ENCODE assay signal across 9 mouse cellular contexts in the genomic region with DNA sequence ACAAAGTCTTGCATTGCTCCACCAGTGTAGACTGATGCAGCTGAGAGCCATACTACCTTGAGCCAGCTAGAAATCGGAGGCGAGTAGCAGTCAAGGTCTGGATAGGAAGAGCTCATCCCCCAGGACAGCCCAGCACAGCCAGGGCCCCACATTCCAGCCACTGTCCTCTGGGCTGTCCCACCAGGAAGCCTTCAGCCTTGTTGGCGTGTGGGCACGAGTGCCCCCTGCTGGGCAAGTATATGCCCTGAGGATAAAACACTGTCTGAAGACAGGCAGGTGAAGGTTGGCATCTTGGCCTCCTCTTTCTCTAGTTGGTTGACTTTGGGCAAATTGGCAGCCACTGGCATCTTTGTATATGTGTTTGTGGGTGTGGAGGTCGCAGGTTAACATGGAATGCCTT. TPM values are rescaled to one million over a fixed set of nuclear protein-coding genes. Genes with fewer than 3 reads are reported as not detected.
DNase-seq lines count a peak whose midpoint lies in the region; ATAC-seq and TF ChIP-seq lines count a peak whose summit lies in the region.
"Had no signal": no experiment of that assay in that cellular context is flagged by ENCODE, and none has a peak within 500 bp of the region (broad histone marks: within the 10 kb centered on the region; RNA-seq: fewer than 3 reads in every experiment).

No protein-coding gene starts in this region.

- no peak for TF ChIP-seq POLR2A in ES-Bruce4 (IDR thresholded peaks at IDR 0.05; ENCODE audit: insufficient read depth, low read length)
- TF ChIP-seq POLR2A in embryonic fibroblast, embryonic 13.5 days (IDR thresholded peaks at IDR 0.05; ENCODE audit: low read depth, low read length), result no peak

- 19% methylated on average over 5 of the region's 5 CpGs for WGBS in lung, embryonic 16.5 days

- H3K4me1 ChIP-seq in ES-Bruce4 (ENCODE audit: control insufficient read depth, insufficient read depth, low read length), result no peaks in the 10 kb centered on the region
- no peaks in the 10 kb centered on the region for H3K4me1 ChIP-seq in embryonic fibroblast, embryonic 13.5 days (ENCODE audit: control insufficient read depth, insufficient read depth, low read length)
- H3K4me1 ChIP-seq in lung, embryonic 16.5 days (replicated peaks; ENCODE audit: control insufficient read depth, insufficient read depth, low read length), result peaks cover 31% of the 10 kb centered on the region

- TF ChIP-seq CTCF in ES-Bruce4 (IDR thresholded peaks at IDR 0.05; ENCODE audit: low read depth, low read length), result peak; percentile 81
- peak; percentile 83 for TF ChIP-seq CTCF in embryonic fibroblast, embryonic 13.5 days (IDR thresholded peaks at IDR 0.05; ENCODE audit: borderline replicate concordance, insufficient read depth, low read length)

- H3K36me3 ChIP-seq in ES-Bruce4 (ENCODE audit: control insufficient read depth, insufficient read depth, low read length, poor library complexity, severe bottlenecking), result no peaks in the 10 kb centered on the region
- no peaks in the 10 kb centered on the region for H3K36me3 ChIP-seq in lung, embryonic 16.5 days (ENCODE audit: control insufficient read depth, insufficient read depth, low read length)
- H3K36me3 ChIP-seq: hindbrain, embryonic 15.5 days had no signal

- H3K9ac ChIP-seq in ES-Bruce4 (ENCODE audit: low read depth, poor library complexity, severe bottlenecking), result no peak overlapping the region
- H3K9ac ChIP-seq in lung, embryonic 16.5 days (ENCODE audit: low read length), result no peak overlapping the region
- H3K9ac ChIP-seq: hindbrain, embryonic 15.5 days had no signal

- H3K9me3 ChIP-seq in ES-Bruce4 (replicated peaks; ENCODE audit: control insufficient read depth, insufficient read depth, low read length, poor library complexity, severe bottlenecking), result no peaks in the 10 kb centered on the region
- no peaks in the 10 kb centered on the region for H3K9me3 ChIP-seq in lung, embryonic 16.5 days (ENCODE audit: control insufficient read depth, low read length)
- H3K9me3 ChIP-seq: hindbrain, embryonic 15.5 days had no signal

- no peak for TF ChIP-seq EP300 in ES-Bruce4 (IDR thresholded peaks at IDR 0.05; ENCODE audit: insufficient read depth, low read depth, low read length)

- H3K4me3 ChIP-seq in ES-Bruce4 (ENCODE audit: low read depth, low read length), result no peak overlapping the region
- no peak overlapping the region for H3K4me3 ChIP-seq in embryonic fibroblast, embryonic 13.5 days (ENCODE audit: insufficient read depth, low read length)
- H3K4me3 ChIP-seq in lung, embryonic 16.5 days (ENCODE audit: low read length), result no peak overlapping the region
- H3K4me3 ChIP-seq: hindbrain, embryonic 15.5 days had no signal

- intact Hi-C loops in heart, postnatal 14 days (cut with DNase I), result loop anchor here (1.0 to 2.0 kb wide), 2 partner anchors 36 to 58 kb away; no protein-coding TSS in a partner anchor

- no peak overlapping the region for H3K4me2 ChIP-seq in lung, embryonic 16.5 days (ENCODE audit: low read depth, low read length)
- H3K4me2 ChIP-seq: hindbrain, embryonic 15.5 days had no signal

- H3K27ac ChIP-seq in ES-Bruce4 (ENCODE audit: insufficient read depth, low read length), result no peak overlapping the region
- no peak overlapping the region for H3K27ac ChIP-seq in embryonic fibroblast, embryonic 13.5 days (ENCODE audit: insufficient read depth, low read length)
- no peak overlapping the region for H3K27ac ChIP-seq in lung, embryonic 16.5 days (ENCODE audit: low read length)
- H3K27ac ChIP-seq: hindbrain, embryonic 15.5 days had no signal

- DNase-seq in adrenal gland, postnatal 36 days, result peak; percentile 76 to 85
- DNase-seq in heart, postnatal 14 days, result peak; percentile 85 to 86
- peak; percentile 75 for DNase-seq in layer of hippocampus, adult 11-12 months (ENCODE audit: low spot score)
- DNase-seq in right cerebral cortex, postnatal 25 days, result peak; percentile 46
- DNase-seq in urinary bladder, postnatal 4 days (ENCODE audit: low spot score in 2 of 2), result peak; percentile 44 to 79

- no peaks in the 10 kb centered on the region for H3K27me3 ChIP-seq in ES-Bruce4 (ENCODE audit: control insufficient read depth, insufficient read depth, low read length, poor library complexity, severe bottlenecking)
- H3K27me3 ChIP-seq in lung, embryonic 16.5 days (ENCODE audit: control insufficient read depth, insufficient read depth, low read depth, low read length), result no peaks in the 10 kb centered on the region
- H3K27me3 ChIP-seq: hindbrain, embryonic 15.5 days had no signal

- ATAC-seq in lung, embryonic 16.5 days (ENCODE audit: low read depth), result peak; percentile 26; the same call in 1 of the 2 replicates

RNA-seq across cellular contexts. Expression of a gene that starts 56.0 kb away (rescaled TPM):
- not detected in 2 replicates for polyA plus RNA-seq in ES-Bruce4 (2011; ENCODE audit: insufficient read depth, insufficient read length, low read depth, missing spikeins)
- total RNA-seq in adrenal gland, postnatal 36 days (2021), result 1 to 10 TPM; 2.6 to 3.6 TPM
- 3.2 and 4.0 TPM in 2 replicates for polyA plus RNA-seq in embryonic fibroblast, embryonic 13.5 days (2011; ENCODE audit: insufficient read length, low read depth, missing spikeins)
- total RNA-seq in heart, postnatal 14 days (2021), result 1 to 10 TPM; 2.7 to 3.7 TPM
- 12.3 TPM in 2 replicates for polyA plus RNA-seq in lung, embryonic 16.5 days (2015; fragmentation: Nextera tagmentation; extraction: Ambion mirVana)
